Mouse (Mus musculus) heart, adult 8-10 months (tissue): ENCODE measurements around the gene Rtl1. TPM values are rescaled to one million over a fixed set of nuclear protein-coding genes. Genes with fewer than 3 reads are reported as not detected.
A peak's percentile ranks its signal among the peaks of the same experiment; 100 is the strongest.

Experiments used
- microRNA-seq: library from miRNA; unstranded; fragments of <30 nt; microRNA quantifications from one replicate; pipeline ENCODE4 v1.2.0, GENCODE M21; 2022
- total RNA-seq, 4 experiments: library from RNA; stranded (reverse); gene quantifications; 2 replicates each; pipeline ENCODE4 v1.2.4; 2022

Gene Rtl1
- total RNA-seq, 4 experiments from 2014 or later: 0.05 TPM; not detected in 3

Small RNA genes lying within 50 kb of the gene (microRNA-seq; reads per million reads assigned to microRNA genes)
- gene Gm23912 (not detected), gene Mir1188 (not detected), gene Mir127 (550 reads per million, percentile 77 among the genes with 10 or more reads in this experiment), gene Mir136 (not detected), gene Mir1906-1 (not detected), gene Mir3070a (not detected), gene Mir3070b (not detected), gene Mir3071 (not detected), gene Mir337 (not detected), gene Mir341 (9.8 reads per million, percentile 25 among the genes with 10 or more reads in this experiment), gene Mir3544 (not detected), gene Mir370 (5.9 reads per million, percentile 14 among the genes with 10 or more reads in this experiment), gene Mir431 (25.2 reads per million, percentile 39 among the genes with 10 or more reads in this experiment), gene Mir432 (not detected), gene Mir433 (59.1 reads per million, percentile 52 among the genes with 10 or more reads in this experiment), gene Mir434 (23.2 reads per million, percentile 38 among the genes with 10 or more reads in this experiment), gene Mir493 (6.2 reads per million, percentile 14 among the genes with 10 or more reads in this experiment), gene Mir540 (22.4 reads per million, percentile 37 among the genes with 10 or more reads in this experiment), gene Mir665 (3.4 reads per million, percentile 6 among the genes with 10 or more reads in this experiment), gene Mir673 (7.3 reads per million, percentile 19 among the genes with 10 or more reads in this experiment), gene Mir770 (7.6 reads per million, percentile 21 among the genes with 10 or more reads in this experiment)

Other genes starting within 250 kb of the Rtl1 start
- under 1 TPM in 3 of 4 experiments, not detected in 1; 0.23 to 0.69 (median 0.47) TPM for gene Dlk1, start 147.5 kb downstream of the Rtl1 start, total RNA-seq